Mouse (Mus musculus) CH12.LX (cell line): Measurements from ENCODE around the gene Dscaml1. TPM values are rescaled to one million over a fixed set of nuclear protein-coding genes. Genes with fewer than 3 reads are reported as not detected.

Experiments used
- DNase-seq: peaks from one replicate; pipeline ENCODE4 v3.0.0-alpha.2; 2013; ENCODE audit errors: extremely low read depth
- H3K27ac ChIP-seq: 2 replicates; pipeline ENCODE4 v1.5.1; 2012; ENCODE audit warnings: low read depth, mild to moderate bottlenecking, control low read depth, moderate library complexity; ENCODE audit not compliant: insufficient read depth
- H3K27me3 ChIP-seq: replicated peaks from 2 replicates; pipeline ENCODE3; 2012; ENCODE audit warnings: inconsistent platforms
- H3K36me3 ChIP-seq, 2 experiments: replicated peaks in 1 of 2; 2 replicates each; pipeline versions ENCODE3 to v1.6.1; 2012; ENCODE audit warnings: inconsistent platforms in 1 of 2, low read length in 1 of 2, mild to moderate bottlenecking in 1 of 2, mixed read lengths in 1 of 2, moderate library complexity in 1 of 2; ENCODE audit not compliant: control insufficient read depth in 1 of 2, insufficient read depth in 1 of 2
- H3K4me1 ChIP-seq, 2 experiments: 2 replicates each; pipeline ENCODE4 v1.6.1; 2012; ENCODE audit warnings: inconsistent platforms in 1 of 2, moderate library complexity in 1 of 2; ENCODE audit not compliant: insufficient read depth in 2 of 2, control insufficient read depth in 1 of 2
- H3K4me2 ChIP-seq: 2 replicates; pipeline ENCODE4 v1.6.1; 2012; ENCODE audit warnings: low read depth, mild to moderate bottlenecking, control low read depth; ENCODE audit not compliant: poor library complexity, insufficient read depth, severe bottlenecking
- H3K4me3 ChIP-seq, 3 experiments: fragments of 150-350 bp in 1 of 3; sonication (generic) in 1 of 3; replicated peaks in 1 of 3; 2 replicates each; pipeline versions ENCODE3 to v1.5.1; 2011 to 2012; ENCODE audit warnings: low read depth in 2 of 3, low read length in 2 of 3, mild to moderate bottlenecking in 2 of 3, moderate library complexity in 2 of 3, control low read depth in 1 of 3, improper control_type of control experiment in 1 of 3, inconsistent platforms in 1 of 3, mixed read lengths in 1 of 3; ENCODE audit not compliant: poor library complexity in 1 of 3
- H3K79me2 ChIP-seq: replicated peaks from 2 replicates; pipeline ENCODE4 v1.6.1; 2012; ENCODE audit warnings: mild to moderate bottlenecking, moderate library complexity; ENCODE audit not compliant: control insufficient read depth, poor library complexity, insufficient read depth, severe bottlenecking; ENCODE audit errors: extremely low read depth
- H3K9ac ChIP-seq: 2 replicates; pipeline ENCODE4 v1.6.1; 2012; ENCODE audit warnings: low read depth, mild to moderate bottlenecking, control low read depth, moderate library complexity; ENCODE audit not compliant: insufficient read depth
- H3K9me3 ChIP-seq: replicated peaks from 2 replicates; pipeline ENCODE3; 2012; ENCODE audit warnings: low read length, inconsistent platforms, mixed read lengths
- BHLHE40 ChIP-seq: IDR thresholded peaks from 2 replicates; pipeline ENCODE4 v1.6.1; 2011; ENCODE audit warnings: mild to moderate bottlenecking, low read depth, low read length, improper control_type of control experiment
- CHD2 ChIP-seq: IDR thresholded peaks from 2 replicates; pipeline ENCODE4 v1.6.1; 2011; ENCODE audit warnings: low read length, improper control_type of control experiment
- CTCF ChIP-seq, 2 experiments: IDR thresholded peaks in 1 of 2; conservative IDR thresholded peaks in 1 of 2; 2 replicates each; pipeline ENCODE4 v1.5.1; 2011 to 2012; ENCODE audit warnings: low read depth in 2 of 2, low read length in 2 of 2, improper control_type of control experiment in 1 of 2, inconsistent platforms in 1 of 2, mild to moderate bottlenecking in 1 of 2, moderate library complexity in 1 of 2
- KAT2A ChIP-seq: IDR thresholded peaks from 2 replicates; pipeline ENCODE4 v1.6.1; 2012; ENCODE audit warnings: low read length, improper control_type of control experiment, inconsistent platforms; ENCODE audit not compliant: insufficient replicate concordance
- MAFK ChIP-seq: IDR thresholded peaks from 2 replicates; pipeline ENCODE4 v1.6.1; 2011; ENCODE audit warnings: low read length, improper control_type of control experiment; ENCODE audit not compliant: insufficient replicate concordance
- MAZ ChIP-seq: IDR thresholded peaks from 2 replicates; pipeline ENCODE4 v1.6.1; 2012; ENCODE audit warnings: low read depth, mild to moderate bottlenecking, inconsistent platforms, low read length, improper control_type of control experiment, moderate library complexity
- MYC ChIP-seq: IDR thresholded peaks from 2 replicates; pipeline ENCODE4 v1.6.1; 2011; ENCODE audit warnings: low read depth, mild to moderate bottlenecking, improper control_type of control experiment, low read length
- NELFE ChIP-seq: IDR thresholded peaks from 2 replicates; pipeline ENCODE4 v1.6.1; 2011; ENCODE audit warnings: low read depth, low read length, improper control_type of control experiment
- POLR2A ChIP-seq: IDR thresholded peaks from 2 replicates; pipeline ENCODE4 v1.6.1; 2011; ENCODE audit warnings: low read depth, mild to moderate bottlenecking, improper control_type of control experiment, low read length
- RAD21 ChIP-seq: IDR thresholded peaks from 2 replicates; pipeline ENCODE4 v1.6.1; 2011; ENCODE audit warnings: low read depth, mild to moderate bottlenecking, low read length, improper control_type of control experiment, moderate library complexity
- SMC3 ChIP-seq: IDR thresholded peaks from 2 replicates; pipeline ENCODE4 v1.6.1; 2011; ENCODE audit warnings: low read depth, low read length, improper control_type of control experiment
- TBP ChIP-seq: conservative IDR thresholded peaks from 2 replicates; pipeline ENCODE4 v1.6.1; 2011; ENCODE audit warnings: low read depth, low read length, improper control_type of control experiment
- TCF12 ChIP-seq: IDR thresholded peaks from 2 replicates; pipeline ENCODE4 v1.6.1; 2014; ENCODE audit warnings: low read depth, mild to moderate bottlenecking, inconsistent platforms, low read length, improper control_type of control experiment
- USF2 ChIP-seq: conservative IDR thresholded peaks from 2 replicates; pipeline ENCODE4 v1.6.1; 2011; ENCODE audit warnings: low read depth, low read length, improper control_type of control experiment
- ZKSCAN1 ChIP-seq: IDR thresholded peaks from 2 replicates; pipeline ENCODE4 v1.6.1; 2012; ENCODE audit warnings: low read depth, inconsistent platforms, low read length, improper control_type of control experiment, borderline replicate concordance
- ZMIZ1 ChIP-seq: IDR thresholded peaks from 2 replicates; pipeline ENCODE4 v1.6.1; 2012; ENCODE audit warnings: low read depth, mild to moderate bottlenecking, inconsistent platforms, low read length, improper control_type of control experiment
- ZNF384 ChIP-seq: IDR thresholded peaks from 2 replicates; pipeline ENCODE4 v1.6.1; 2012; ENCODE audit warnings: low read depth, low read length, improper control_type of control experiment, inconsistent platforms
- dilution Hi-C: fragments of 300-500 bp; cut with MboI; formaldehyde crosslinking; loops from 2 replicates; pipeline ENCODE4 v1.14.3; 2020; ENCODE audit warnings: low sequenced_read_pairs; ENCODE audit not compliant: extremely low pct_unique_long_range_greater_than_20kb, extremely low pct_ligation_motif_present
- in situ Hi-C: fragments of 300-500 bp; cut with MboI; formaldehyde crosslinking; loops from 3 replicates; pipeline ENCODE4 v1.14.3; 2019; ENCODE audit warnings: low sequenced_read_pairs, low pct_ligation_motif_present, low pct_unique_long_range_greater_than_20kb, mixed read lengths
- polyA plus RNA-seq: library from polyadenylated mRNA; unstranded; fragments of >175 nt; gene quantifications from 2 replicates; pipeline ENCODE4 v1.2.1, GENCODE M21; 2012; ENCODE audit warnings: low read depth; ENCODE audit not compliant: insufficient read length
- total RNA-seq, 2 experiments: library from RNA; depleted of rRNA; stranded (reverse); fragments of 300-350 nt in 1 of 2; fragments of >200 nt in 1 of 2; gene quantifications; 2 replicates each; pipeline ENCODE4 v1.2.3; 2012 to 2014

Dscaml1 gene
- total and polyA plus RNA-seq, 3 experiments, result not detected

DNA sequence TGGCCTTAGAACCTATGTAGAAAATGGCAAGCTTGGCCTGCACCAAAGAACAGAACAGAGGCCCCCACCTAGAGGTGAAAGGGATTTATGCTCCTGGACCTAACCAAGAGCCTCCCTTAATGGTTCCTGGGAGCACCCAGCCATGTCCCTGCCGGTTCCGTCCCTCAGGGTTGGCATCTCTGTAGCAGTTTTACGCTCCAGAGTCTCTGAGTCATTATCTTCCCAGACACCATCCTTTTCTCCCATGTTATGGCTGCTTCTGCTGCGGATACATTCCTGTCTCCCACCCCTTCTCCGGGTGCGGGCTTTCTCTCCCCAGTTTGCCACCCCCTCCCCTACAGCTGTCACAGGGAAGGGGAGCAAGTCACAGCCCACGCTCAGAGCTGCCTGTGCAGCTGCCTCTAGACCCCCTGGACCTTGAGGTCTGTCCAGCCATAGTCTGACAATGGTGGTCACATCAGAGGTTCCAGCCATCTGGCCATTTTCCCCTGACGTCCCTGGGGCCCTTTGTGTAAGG lies 108.1 kb downstream of the Dscaml1 start:
- no peaks in the 10 kb centered on the region for H3K79me2 ChIP-seq
- H3K36me3 ChIP-seq, result no peaks in the 10 kb centered on the region
- H3K27ac ChIP-seq, result no peak overlapping the region
- no peak overlapping the region for H3K9ac ChIP-seq
- no peak overlapping the region for H3K4me2 ChIP-seq
- dilution Hi-C loops, result no loop called here
- peaks cover 0 to 19% of the 10 kb centered on the region in 2 experiments; a peak in 2 of 4 replicates for H3K4me1 ChIP-seq
- in situ Hi-C loops, result no loop called here
- TF ChIP-seq RAD21 (peak; percentile 52), MAZ (no peak), CTCF (conservative IDR thresholded peaks at IDR 0.05 in 1 of 2, IDR thresholded peaks at IDR 0.05 in 1 of 2; ENCODE audit: low read depth in 2 of 2, low read length in 2 of 2) (peak in 1 of 2 experiments; percentile 53; a peak in 2 of 4 replicates), SMC3 (peak; percentile 36)
- DNase-seq, result no peak
- H3K27me3 ChIP-seq, result peaks cover 10% of the 10 kb centered on the region
- H3K9me3 ChIP-seq, result no peaks in the 10 kb centered on the region
- no peak overlapping the region for H3K4me3 ChIP-seq

- Histone ChIP-seq H3K4me1 (peaks cover 0 to 19% of the 10 kb centered on the region in 2 experiments; a peak in 2 of 4 replicates), H3K27me3 (peaks cover 15% of the 10 kb centered on the region), H3K27ac (no peak overlapping the region), H3K36me3 (no peaks in the 10 kb centered on the region), H3K79me2 (no peaks in the 10 kb centered on the region), H3K4me2 (no peak overlapping the region), H3K9ac (no peak overlapping the region), H3K9me3 (no peaks in the 10 kb centered on the region), H3K4me3 (no peak overlapping the region)
- no peak for TF ChIP-seq NELFE
- TF ChIP-seq MAFK, result no peak
- no peak for TF ChIP-seq CHD2
- no peak for TF ChIP-seq BHLHE40
- TF ChIP-seq ZNF384, result no peak
- TF ChIP-seq KAT2A, result no peak
- no peak for TF ChIP-seq TBP
- TF ChIP-seq ZKSCAN1, result no peak
- no peak for TF ChIP-seq USF2
- TF ChIP-seq POLR2A, result no peak
- no peak for TF ChIP-seq TCF12
- TF ChIP-seq MYC, result no peak
- TF ChIP-seq ZMIZ1, result no peak
- in situ Hi-C loops, result no loop called here
- no peak for DNase-seq
- dilution Hi-C loops, result no loop called here
Observed at GRCm38 (mm10) chr9:45537649-45538048, 111.2 kb downstream of the Dscaml1 start.
